Mouse (Mus musculus) heart, postnatal 0 days (tissue): Measurements from ENCODE around the gene Mertk. TPM values are rescaled to one million over a fixed set of nuclear protein-coding genes. Genes with fewer than 3 reads are reported as not detected.
"Not testable (repeated sequence)": the region's sequence is repeated elsewhere in the genome, so short reads cannot be mapped to it uniquely, and the experiment has no call there.

Source experiments
- ATAC-seq: fragments of 200-750 bp; cut with Nextera tagmentation; 2 replicates; pipeline ENCODE4 v1.8.0; 2017; ENCODE audit warnings: low read depth, moderate number of reproducible peaks, moderate library complexity; ENCODE audit not compliant: insufficient read depth
- DNase-seq: peaks from one replicate; pipeline ENCODE4 v3.0.0-alpha.2; 2016; ENCODE audit warnings: low spot score
- H3K27ac ChIP-seq: fragments of 300-500 bp; sonication (generic); 2 replicates; pipeline ENCODE4 v1.5.1; 2014; ENCODE audit warnings: low read depth, mild to moderate bottlenecking
- H3K27me3 ChIP-seq: fragments of 300-500 bp; sonication (generic); 2 replicates; pipeline ENCODE4 v1.6.1; 2014; ENCODE audit warnings: low read length, mixed read lengths; ENCODE audit not compliant: control insufficient read depth, insufficient read depth
- H3K36me3 ChIP-seq: fragments of 300-500 bp; sonication (generic); replicated peaks from 2 replicates; pipeline ENCODE4 v1.6.1; 2014; ENCODE audit warnings: low read length, mixed read lengths; ENCODE audit not compliant: control insufficient read depth, insufficient read depth
- H3K4me1 ChIP-seq: fragments of 300-500 bp; sonication (generic); 2 replicates; pipeline ENCODE4 v1.6.1; 2014; ENCODE audit warnings: antibody characterized with exemption; ENCODE audit not compliant: control insufficient read depth, insufficient read depth
- H3K4me2 ChIP-seq: fragments of 300-500 bp; sonication (generic); 2 replicates; pipeline ENCODE4 v1.6.1; 2014; ENCODE audit warnings: low read depth, mild to moderate bottlenecking, low read length, moderate library complexity
- H3K4me3 ChIP-seq: fragments of 300-500 bp; sonication (generic); 2 replicates; pipeline ENCODE4 v1.5.1; 2014; ENCODE audit warnings: low read depth, low read length
- H3K9ac ChIP-seq: fragments of 300-500 bp; sonication (generic); replicated peaks from 2 replicates; pipeline ENCODE4 v1.6.1; 2014; ENCODE audit warnings: low read depth, low read length, mixed read lengths
- H3K9me3 ChIP-seq: fragments of 300-500 bp; sonication (generic); replicated peaks from 2 replicates; pipeline ENCODE4 v1.6.1; 2016; ENCODE audit warnings: low read length; ENCODE audit not compliant: control insufficient read depth
- CTCF ChIP-seq: IDR thresholded peaks from 2 replicates; pipeline ENCODE4 v1.5.1; 2016; ENCODE audit warnings: antibody characterized with exemption, control low read depth, low read depth
- EP300 ChIP-seq: IDR thresholded peaks from 2 replicates; pipeline ENCODE4 v1.6.1; 2016; ENCODE audit warnings: antibody characterized with exemption, low read depth
- WGBS: fragments of 180-500 bp; shearing (Covaris S2); extraction: QIAGEN DNeasy Blood & Tissue Kit; methylation state at CpG from one replicate; pipeline ENCODE4 v1.1.7; 2014; 5-methylcytosine and 5-hydroxymethylcytosine counted together
- polyA plus RNA-seq: library from polyadenylated mRNA; unstranded; fragments of >200 nt; fragmentation: Nextera tagmentation; extraction: Ambion mirVana; gene quantifications from 2 replicates; pipeline ENCODE4 v1.2.1, GENCODE M21; 2015
- total RNA-seq: library from RNA; depleted of rRNA; stranded (reverse); fragments of >200 nt; gene quantifications from 2 replicates; pipeline ENCODE4 v1.2.3, GENCODE M21; 2014; ENCODE audit warnings: low replicate concordance

Mertk gene
- total and polyA plus RNA-seq, 2 experiments from 2014 or later, result 2.3 to 6.1 TPM

DNA sequence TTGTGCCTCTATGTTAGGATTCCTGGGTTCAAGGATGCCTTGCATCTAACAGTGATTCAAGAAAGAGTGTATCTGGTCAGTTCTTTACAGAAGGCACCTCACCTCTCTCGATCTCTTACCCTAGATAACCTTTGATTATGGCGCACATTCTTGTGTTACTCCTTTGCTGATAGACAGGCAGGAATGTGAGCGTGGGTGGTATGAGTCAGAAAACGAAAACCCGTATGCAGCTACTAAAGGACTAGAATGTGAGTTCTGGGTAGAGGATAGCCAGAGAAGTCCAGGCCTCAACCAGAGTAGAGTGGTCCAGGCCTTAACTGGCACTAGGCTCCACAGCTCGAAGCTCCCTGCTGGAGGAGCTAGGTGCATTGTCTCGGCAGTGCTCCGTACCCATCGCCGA lies 6.0 kb upstream of the Mertk start:
- no peaks in the 10 kb centered on the region for H3K9me3 ChIP-seq
- no peak overlapping the region for H3K27ac ChIP-seq
- DNase-seq (no peak), ATAC-seq (no peak)
- H3K4me2 ChIP-seq, result no peak overlapping the region
- H3K9ac ChIP-seq, result no peak overlapping the region
- H3K4me3 ChIP-seq, result no peak overlapping the region
- 70% methylated on average over 10 of the region's 10 CpGs for WGBS
- no peaks in the 10 kb centered on the region for H3K27me3 ChIP-seq
- no peaks in the 10 kb centered on the region for H3K4me1 ChIP-seq
- no peaks in the 10 kb centered on the region for H3K36me3 ChIP-seq
- TF ChIP-seq CTCF (no peak), EP300 (no peak)

DNA sequence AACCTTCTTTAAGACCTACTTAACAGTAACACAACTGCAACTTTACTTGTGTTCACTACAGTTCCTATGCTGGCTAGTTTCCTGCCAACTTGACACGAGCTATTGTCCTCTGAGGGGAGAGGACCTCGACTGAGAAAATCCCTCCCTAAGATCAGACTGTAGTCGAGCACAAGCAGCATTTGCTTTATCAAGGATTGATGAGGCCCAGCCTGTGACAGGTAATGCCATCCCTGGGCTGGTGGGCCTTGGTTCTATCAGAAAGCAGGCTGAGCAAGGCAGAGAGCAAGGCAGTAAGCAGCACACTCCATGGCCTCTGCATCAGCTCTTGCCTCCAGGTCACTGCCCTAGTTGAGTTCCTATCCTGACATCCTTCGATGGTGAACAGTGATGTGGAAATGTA lies 5.5 kb upstream of the Mertk start:
- no peaks in the 10 kb centered on the region for H3K27me3 ChIP-seq
- H3K27ac ChIP-seq, result no peak overlapping the region
- TF ChIP-seq CTCF (no peak), EP300 (no peak)
- no peaks in the 10 kb centered on the region for H3K4me1 ChIP-seq
- no peaks in the 10 kb centered on the region for H3K36me3 ChIP-seq
- DNase-seq, result no peak
- H3K4me3 ChIP-seq, result no peak overlapping the region
- no peak overlapping the region for H3K4me2 ChIP-seq
- H3K9ac ChIP-seq, result no peak overlapping the region
- no peak for ATAC-seq
- WGBS, result 51% methylated on average over 4 of the region's 4 CpGs
- no peaks in the 10 kb centered on the region for H3K9me3 ChIP-seq

DNA sequence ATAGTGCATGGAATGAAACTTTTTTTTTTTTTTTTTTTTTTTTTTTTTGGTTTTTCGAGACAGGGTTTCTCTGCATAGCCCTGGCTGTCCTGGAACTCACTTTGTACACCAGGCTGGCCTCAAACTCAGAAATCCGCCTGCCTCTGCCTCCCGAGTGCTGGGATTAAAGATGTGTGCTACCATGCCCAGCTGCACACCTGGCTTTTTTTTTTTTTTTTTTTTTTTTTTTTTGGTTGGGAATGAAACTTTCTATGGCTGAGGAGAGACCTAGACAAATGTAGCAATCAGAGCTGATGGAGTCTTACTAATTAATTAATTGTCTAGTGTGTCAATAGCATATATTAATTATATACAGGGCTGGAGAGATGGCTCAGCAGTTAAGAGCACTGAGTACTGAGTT lies 4.9 kb upstream of the Mertk start:
- not testable (repeated sequence) for DNase-seq, H3K27me3 ChIP-seq
- 83% methylated on average over 2 of the region's 3 CpGs for WGBS

DNA sequence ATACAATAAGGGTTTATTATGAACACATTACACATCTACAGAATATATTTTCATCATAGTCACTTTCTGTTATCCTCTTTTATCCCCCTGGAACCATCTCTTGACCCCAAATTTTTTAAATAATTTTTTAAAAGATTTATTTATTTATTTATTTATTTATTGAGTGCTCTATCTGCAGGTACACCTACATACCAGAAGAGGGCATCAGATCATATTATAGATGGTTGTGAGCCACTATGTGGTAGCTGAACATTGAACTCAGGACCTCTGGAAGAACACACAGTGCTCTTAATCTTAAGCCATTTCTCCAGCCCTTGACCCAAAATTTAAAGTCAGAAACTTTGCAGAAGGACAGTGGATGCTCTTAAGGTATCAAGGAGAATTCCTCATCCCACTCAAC lies 4.2 kb upstream of the Mertk start:
- H3K9ac ChIP-seq, result no peak overlapping the region
- TF ChIP-seq EP300 (no peak), CTCF (no peak)
- no peak overlapping the region for H3K27ac ChIP-seq
- no peaks in the 10 kb centered on the region for H3K9me3 ChIP-seq
- H3K4me1 ChIP-seq, result no peaks in the 10 kb centered on the region
- no peak for ATAC-seq
- no peak overlapping the region for H3K4me2 ChIP-seq
- no peaks in the 10 kb centered on the region for H3K36me3 ChIP-seq
- H3K27me3 ChIP-seq, result no peaks in the 10 kb centered on the region
- no peak for DNase-seq
- no peak overlapping the region for H3K4me3 ChIP-seq

More for the DNA sequence above, 4.9 kb upstream of the Mertk start:
- not testable (repeated sequence) for H3K4me3 ChIP-seq, H3K4me2 ChIP-seq, H3K9me3 ChIP-seq, H3K4me1 ChIP-seq, H3K36me3 ChIP-seq, H3K27ac ChIP-seq, H3K9ac ChIP-seq, ATAC-seq

DNA sequence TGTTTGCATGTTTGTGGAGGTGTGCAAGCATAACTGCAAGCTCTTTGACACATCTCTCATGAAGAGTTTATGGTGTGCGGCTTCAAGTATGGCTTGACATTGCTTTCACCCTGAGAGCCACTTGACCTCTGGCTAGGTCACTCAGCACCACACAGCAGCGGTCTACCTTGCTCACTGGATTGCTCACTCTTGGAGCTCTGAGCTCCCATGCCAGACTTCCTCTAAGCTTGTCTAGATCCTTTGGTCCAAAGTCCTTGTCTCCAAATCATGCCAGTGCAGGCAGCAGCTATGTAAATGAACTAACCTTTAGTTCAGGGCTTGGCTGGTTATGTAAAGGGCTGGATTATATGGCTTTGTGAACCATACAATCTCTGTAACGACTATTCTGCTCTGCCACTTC lies 2.3 kb upstream of the Mertk start:
- no peak overlapping the region for H3K4me3 ChIP-seq
- TF ChIP-seq CTCF, result no peak
- TF ChIP-seq EP300, result no peak
- H3K27ac ChIP-seq, result no peak overlapping the region
- H3K4me1 ChIP-seq, result no peaks in the 10 kb centered on the region
- no peaks in the 10 kb centered on the region for H3K36me3 ChIP-seq
- no peak for DNase-seq
- H3K27me3 ChIP-seq, result no peaks in the 10 kb centered on the region
- no peak overlapping the region for H3K9ac ChIP-seq
- no peak for ATAC-seq
- 45% methylated on average over 3 of the region's 3 CpGs for WGBS
- H3K4me2 ChIP-seq, result no peak overlapping the region
- H3K9me3 ChIP-seq, result no peaks in the 10 kb centered on the region

DNA sequence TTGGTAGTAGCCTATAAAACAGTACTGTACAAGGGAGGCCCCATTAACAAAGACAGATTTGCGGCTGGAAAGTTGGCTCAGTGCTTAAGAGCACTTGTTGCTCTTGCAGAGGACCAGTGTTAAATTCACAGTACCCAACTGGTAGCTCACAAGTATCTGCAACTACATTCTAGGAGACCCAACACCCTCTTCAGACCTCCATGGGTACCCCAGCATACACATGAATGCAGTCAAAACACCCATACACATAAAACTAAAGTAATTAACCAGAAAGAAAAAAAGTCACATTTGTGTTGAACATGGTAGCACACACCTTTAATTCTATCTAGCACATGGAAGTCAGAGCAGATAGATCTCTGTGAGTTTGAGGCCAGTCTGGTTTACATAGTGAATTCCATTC lies 1.7 kb upstream of the Mertk start:
- Histone ChIP-seq H3K4me1 (no peaks in the 10 kb centered on the region), H3K4me3 (no peak overlapping the region), H3K9me3 (no peaks in the 10 kb centered on the region), H3K27me3 (no peaks in the 10 kb centered on the region), H3K27ac (no peak overlapping the region), H3K36me3 (no peaks in the 10 kb centered on the region), H3K9ac (no peak overlapping the region), H3K4me2 (no peak overlapping the region)
- ATAC-seq, result no peak
- WGBS, result 87% methylated on average over 1 of the region's 1 CpGs
- TF ChIP-seq EP300 (no peak), CTCF (no peak)
- DNase-seq, result no peak
